Mouse (Mus musculus) kidney, postnatal 0 days (tissue): ENCODE measurements at regions not wholly inside any gene's neighbourhood (a gene's known extent, or its start where the extent isn't known, plus 50 kb on each side); places are given as distances from the start of the nearest gene placed in this dataset.
A peak's percentile ranks its signal among the peaks of the same experiment; 100 is the strongest.

Experiments used
- ATAC-seq: fragments of 200-750 bp; cut with Nextera tagmentation; replicated peaks from 2 replicates; pipeline ENCODE4 v1.8.0; 2017; ENCODE audit warnings: low read depth, moderate number of reproducible peaks, moderate TSS enrichment, moderate library complexity; ENCODE audit not compliant: low FRiP score
- DNase-seq: peaks from one replicate; pipeline ENCODE4 v3.0.0-alpha.2; 2016; ENCODE audit warnings: low spot score
- H3K27ac ChIP-seq: fragments of 300-500 bp; sonication (generic); 2 replicates; pipeline ENCODE4 v1.5.1; 2014; ENCODE audit warnings: mild to moderate bottlenecking
- H3K27me3 ChIP-seq: fragments of 300-500 bp; sonication (generic); 2 replicates; pipeline ENCODE4 v1.6.1; 2014; ENCODE audit warnings: low read length, mixed read lengths; ENCODE audit not compliant: insufficient read depth
- H3K36me3 ChIP-seq: fragments of 300-500 bp; sonication (generic); 2 replicates; pipeline ENCODE4 v1.6.1; 2014; ENCODE audit warnings: low read length, mixed read lengths; ENCODE audit not compliant: insufficient read depth
- H3K4me1 ChIP-seq: fragments of 300-500 bp; sonication (generic); replicated peaks from 2 replicates; pipeline ENCODE4 v1.6.1; 2014; ENCODE audit warnings: antibody characterized with exemption, low read length, mixed read lengths; ENCODE audit not compliant: insufficient read depth
- H3K4me2 ChIP-seq: fragments of 300-500 bp; sonication (generic); 2 replicates; pipeline ENCODE4 v1.6.1; 2014; ENCODE audit warnings: mild to moderate bottlenecking, low read length, moderate library complexity, mixed read lengths
- H3K4me3 ChIP-seq: fragments of 300-500 bp; sonication (generic); replicated peaks from 2 replicates; pipeline ENCODE4 v1.5.1; 2014; ENCODE audit warnings: low read depth, low read length
- H3K9ac ChIP-seq: fragments of 300-500 bp; sonication (generic); 2 replicates; pipeline ENCODE4 v1.6.1; 2014; ENCODE audit warnings: low read depth, low read length
- H3K9me3 ChIP-seq: fragments of 300-500 bp; sonication (generic); replicated peaks from 2 replicates; pipeline ENCODE4 v1.6.1; 2016; ENCODE audit warnings: low read length, inconsistent platforms, mixed read lengths
- CTCF ChIP-seq: IDR thresholded peaks from 2 replicates; pipeline ENCODE4 v1.5.1; 2016; ENCODE audit warnings: antibody characterized with exemption, low read depth, mild to moderate bottlenecking, moderate library complexity
- WGBS: fragments of 180-500 bp; shearing (Covaris S2); extraction: QIAGEN DNeasy Blood & Tissue Kit; methylation state at CpG from one replicate; pipeline ENCODE4 v1.1.7; 2014; 5-methylcytosine and 5-hydroxymethylcytosine counted together

GRCm38 (mm10) chr4:73489199-73489598 lies 84.3 kb upstream of the Gm11487 start:
- H3K27me3 ChIP-seq = no peaks in the 10 kb centered on the region
- ATAC-seq (peak; percentile 71; the same call in 1 of the 2 replicates), DNase-seq (peak; percentile 49)
- WGBS = 11% methylated on average over 2 of the region's 2 CpGs
- H3K9me3 ChIP-seq = no peaks in the 10 kb centered on the region
- H3K4me3 ChIP-seq = no peak overlapping the region
- no peak overlapping the region for H3K9ac ChIP-seq
- H3K27ac ChIP-seq = no peak overlapping the region
- no peaks in the 10 kb centered on the region for H3K36me3 ChIP-seq
- no peak overlapping the region for H3K4me2 ChIP-seq
- no peak for TF ChIP-seq CTCF
- no peaks in the 10 kb centered on the region for H3K4me1 ChIP-seq

GRCm38 (mm10) chr4:73488297-73489049 lies 83.6 kb upstream of the Gm11487 start:
- WGBS = 10% methylated on average over 4 of the region's 4 CpGs
- H3K4me3 ChIP-seq = no peak overlapping the region
- DNase-seq = peak; percentile 61
- H3K9ac ChIP-seq = no peak overlapping the region
- TF ChIP-seq CTCF = no peak
- no peak overlapping the region for H3K27ac ChIP-seq
- no peak overlapping the region for H3K4me2 ChIP-seq
- no peaks in the 10 kb centered on the region for H3K4me1 ChIP-seq
- H3K36me3 ChIP-seq = no peaks in the 10 kb centered on the region
- H3K27me3 ChIP-seq = no peaks in the 10 kb centered on the region
- peak; percentile 7; the same call in 1 of the 2 replicates for ATAC-seq
- H3K9me3 ChIP-seq = no peaks in the 10 kb centered on the region

DNA sequence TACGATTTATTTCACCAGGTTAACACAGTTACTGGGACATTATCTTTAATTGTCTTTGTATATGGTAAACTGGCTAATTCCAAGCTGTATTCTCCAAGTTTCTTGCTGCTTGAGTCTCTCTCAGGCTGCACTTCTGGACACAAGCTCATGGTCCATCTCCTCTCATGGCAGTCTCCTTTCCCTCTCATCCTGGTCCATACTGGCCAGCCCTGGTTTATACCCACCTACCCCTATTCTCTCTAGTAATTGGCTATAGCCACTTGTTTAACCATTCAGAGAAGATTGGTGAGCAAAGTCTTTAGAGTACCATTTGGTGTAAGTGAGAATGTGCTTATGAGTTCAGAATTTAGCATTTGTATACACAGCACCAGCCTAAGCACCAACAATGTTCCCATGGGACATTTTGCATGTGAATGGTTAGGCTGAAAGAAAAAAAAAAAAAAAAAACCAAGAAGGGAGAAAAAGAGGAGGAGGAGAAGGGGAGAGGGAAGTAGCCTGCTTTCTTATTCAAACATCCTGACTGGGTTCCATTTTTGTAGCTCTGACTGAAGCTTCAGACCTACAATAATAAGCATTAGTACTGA lies 63.2 kb upstream of the Gm11487 start:
- 83% methylated on average over 1 of the region's 1 CpGs for WGBS
- Histone ChIP-seq H3K27me3 (no peaks in the 10 kb centered on the region), H3K9ac (no peak overlapping the region), H3K36me3 (no peaks in the 10 kb centered on the region), H3K4me1 (no peaks in the 10 kb centered on the region), H3K4me3 (no peak overlapping the region), H3K9me3 (no peaks in the 10 kb centered on the region), H3K27ac (no peak overlapping the region), H3K4me2 (no peak overlapping the region)
- no peak for DNase-seq
- no peak for TF ChIP-seq CTCF
- ATAC-seq = no peak
